Mouse (Mus musculus): Measurements from ENCODE around the gene Ddx31.
A peak's percentile ranks its signal among the peaks of the same experiment; 100 is the strongest.

The Ddx31 gene

GRCm38 (mm10) chr2:28840222-28840951 lies at the start of gene Ddx31, which contains the start of gene Gtf3c4:
Gene Ddx31, plus strand, starts transcription at chr2:28840406.
Gene Gtf3c4, minus strand, starts transcription at chr2:28840360.
- peak; percentile 87 to 94 for DNase-seq (ENCODE audit: low spot score in 2 of 2)

GRCm38 (mm10) chr2:28792931-28793610 lies 47.1 kb upstream of the Ddx31 start:
- no peak for DNase-seq (ENCODE audit: low spot score in 2 of 2)

DNA sequence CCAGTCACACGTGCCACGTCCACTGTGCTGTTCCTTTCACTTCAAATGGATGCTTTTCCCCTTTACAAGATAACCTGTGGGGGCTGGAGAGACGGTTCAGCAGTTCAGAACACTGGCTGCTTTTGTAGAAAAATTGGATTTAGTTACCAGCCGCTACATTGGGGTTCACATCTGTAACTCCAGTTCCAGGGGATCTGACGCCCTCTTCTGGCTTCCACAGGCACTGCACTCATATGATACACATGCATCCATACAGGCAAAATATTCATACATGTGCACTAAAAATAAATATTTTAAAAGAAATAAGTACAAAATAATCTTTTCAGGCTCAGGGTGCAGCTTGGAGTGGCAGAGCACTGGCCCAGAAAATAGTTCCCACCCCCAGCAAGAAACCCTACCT lies 45.6 kb upstream of the Ddx31 start:
- DNase-seq (ENCODE audit: low spot score in 2 of 2) = no peak

DNA sequence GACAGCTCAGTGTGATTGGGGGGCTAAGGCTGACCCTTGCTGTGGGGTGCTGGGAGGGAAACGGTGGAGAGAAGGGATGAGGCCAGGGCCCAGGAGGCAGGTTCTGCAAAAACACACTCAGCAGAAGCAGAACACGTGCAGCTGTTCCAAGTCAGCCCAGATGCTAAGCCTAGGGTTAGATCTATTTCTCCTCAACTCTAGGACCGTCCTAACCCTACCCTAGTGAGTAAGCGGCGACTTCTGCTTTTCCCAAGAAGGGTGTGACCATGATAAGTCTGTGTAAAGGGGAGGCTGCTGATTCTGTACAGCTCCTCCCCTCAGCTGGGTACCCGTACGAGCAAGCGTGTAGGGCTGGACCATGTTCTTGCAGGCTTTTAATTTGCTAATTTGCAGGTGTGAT lies 43.9 kb upstream of the Ddx31 start:
- no peak for DNase-seq (ENCODE audit: low spot score in 2 of 2)

DNA sequence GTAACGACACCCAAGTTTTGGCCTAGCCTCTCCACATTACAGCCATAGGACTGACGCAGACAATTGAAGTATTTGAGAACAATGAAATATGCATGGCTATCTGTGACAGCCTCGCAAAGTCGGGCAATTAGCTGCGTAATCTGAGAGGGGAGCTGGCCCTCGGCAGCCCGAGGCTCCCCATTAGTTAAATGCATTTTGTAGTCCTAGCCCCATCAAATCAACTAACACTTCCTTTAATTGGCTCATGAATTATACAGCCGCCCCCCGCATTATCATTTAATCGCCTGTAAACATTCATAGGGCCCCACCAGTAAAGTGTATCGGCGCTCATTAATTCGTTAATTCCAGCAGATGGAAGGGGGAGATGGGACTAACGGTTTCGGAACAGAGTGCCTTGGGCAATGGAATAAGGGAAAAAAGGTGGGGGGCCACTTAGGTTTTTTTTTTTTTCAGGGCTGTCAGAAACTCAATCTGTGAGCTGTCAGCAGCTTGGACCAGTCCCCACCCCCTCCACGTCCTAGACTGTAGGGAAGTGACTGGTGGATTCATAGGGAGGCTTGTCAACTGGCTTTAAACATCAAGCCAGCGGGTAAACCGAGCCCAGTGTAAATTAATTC lies 42.6 kb upstream of the Ddx31 start:
- DNase-seq (ENCODE audit: low spot score in 2 of 2) = no peak

DNA sequence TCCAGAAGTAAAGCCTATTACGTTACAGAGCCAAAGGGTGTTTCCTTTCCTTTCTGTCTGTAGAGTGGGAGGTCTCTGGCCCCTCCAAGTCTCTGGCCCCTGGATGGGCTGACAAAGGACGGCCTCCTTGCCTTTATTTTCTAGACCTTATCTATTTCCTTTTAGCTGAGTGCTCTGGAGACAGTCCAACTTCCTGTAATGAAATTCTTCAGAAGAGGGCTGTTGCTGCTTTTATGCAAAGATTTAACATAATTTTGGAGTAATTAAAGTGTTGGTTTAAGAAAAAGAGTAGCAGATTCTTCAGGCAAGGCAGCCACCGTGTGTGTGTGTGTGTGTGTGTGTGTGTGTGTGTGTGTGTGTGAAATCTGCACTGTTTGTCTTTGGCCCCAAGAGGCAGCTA lies 41.8 kb upstream of the Ddx31 start:
- DNase-seq (ENCODE audit: low spot score in 2 of 2) = no peak

- no peak for DNase-seq (ENCODE audit: low spot score in 2 of 2)
These were observed 40.6 kb upstream of the Ddx31 start for GRCm38 (mm10) chr2:28799575-28799974.

GRCm38 (mm10) chr2:28803406-28803805 lies 36.8 kb upstream of the Ddx31 start:
- DNase-seq (ENCODE audit: low spot score in 2 of 2) = no peak

DNA sequence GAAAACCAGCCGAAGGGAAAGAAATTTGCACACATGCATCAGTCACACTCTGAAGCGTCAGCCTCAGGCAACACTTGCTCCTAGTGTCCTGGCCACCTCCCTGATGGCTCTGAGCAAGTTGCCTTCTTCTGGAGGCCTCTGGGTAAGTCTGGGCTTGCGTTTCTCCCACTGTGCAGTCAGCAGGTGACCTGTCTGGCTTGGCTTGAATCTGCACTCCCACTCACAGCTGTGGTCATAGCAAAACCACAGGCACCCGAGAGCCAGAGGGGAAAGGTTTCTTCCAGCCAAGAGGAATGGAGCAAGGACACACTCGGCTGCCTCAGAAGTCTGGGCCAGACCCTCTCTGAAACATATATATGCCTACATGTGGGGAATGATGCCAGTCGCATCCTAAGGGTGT lies 31.4 kb upstream of the Ddx31 start:
- DNase-seq (ENCODE audit: low spot score in 2 of 2) = no peak

DNA sequence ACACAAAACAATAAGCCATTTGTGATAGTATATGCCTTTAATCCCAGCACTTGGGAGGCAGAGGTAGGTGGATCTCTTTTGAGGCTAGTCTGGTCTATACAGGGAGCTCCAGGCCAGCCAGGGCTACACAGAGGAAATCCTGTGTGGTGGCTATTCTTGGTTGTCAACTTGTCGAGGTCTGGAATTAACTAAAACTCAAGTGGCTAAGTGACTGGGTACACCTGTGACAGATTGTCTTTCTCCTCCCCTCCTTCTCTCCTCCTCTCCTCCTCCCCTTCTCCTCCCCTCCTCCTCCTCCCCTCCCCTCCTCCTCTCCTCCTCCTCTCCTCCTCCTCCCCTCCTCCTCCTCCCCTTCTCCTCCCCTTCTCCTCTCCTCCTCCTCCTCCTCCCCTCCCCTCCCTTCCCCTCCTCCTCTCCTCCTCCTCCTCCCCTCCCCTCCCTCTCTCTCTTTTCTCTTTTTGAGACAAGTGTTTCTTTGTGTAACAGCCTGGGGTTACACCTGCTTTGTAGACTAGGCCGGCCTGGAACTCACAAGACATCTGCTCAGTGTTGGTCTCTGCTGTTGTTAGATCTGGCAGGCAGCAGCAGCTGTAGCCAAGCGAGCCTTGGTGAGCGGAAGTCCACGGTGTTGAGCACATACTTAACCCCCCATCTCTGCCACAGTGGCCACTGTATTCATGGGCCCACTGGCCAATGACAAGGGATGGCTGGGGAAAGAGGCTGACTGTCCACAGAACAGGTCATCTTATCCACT lies 29.8 kb upstream of the Ddx31 start:
- DNase-seq (ENCODE audit: low spot score in 2 of 2) = no peak

- no peak for DNase-seq (ENCODE audit: low spot score in 2 of 2)
These were observed 21.3 kb upstream of the Ddx31 start for GRCm38 (mm10) chr2:28818866-28819265.

GRCm38 (mm10) chr2:28829265-28829664 lies 10.9 kb upstream of the Ddx31 start:
- DNase-seq (ENCODE audit: low spot score in 2 of 2) = no peak

- DNase-seq (ENCODE audit: low spot score in 2 of 2) = no peak
These were observed 3.8 kb upstream of the Ddx31 start for GRCm38 (mm10) chr2:28836181-28836940.

DNA sequence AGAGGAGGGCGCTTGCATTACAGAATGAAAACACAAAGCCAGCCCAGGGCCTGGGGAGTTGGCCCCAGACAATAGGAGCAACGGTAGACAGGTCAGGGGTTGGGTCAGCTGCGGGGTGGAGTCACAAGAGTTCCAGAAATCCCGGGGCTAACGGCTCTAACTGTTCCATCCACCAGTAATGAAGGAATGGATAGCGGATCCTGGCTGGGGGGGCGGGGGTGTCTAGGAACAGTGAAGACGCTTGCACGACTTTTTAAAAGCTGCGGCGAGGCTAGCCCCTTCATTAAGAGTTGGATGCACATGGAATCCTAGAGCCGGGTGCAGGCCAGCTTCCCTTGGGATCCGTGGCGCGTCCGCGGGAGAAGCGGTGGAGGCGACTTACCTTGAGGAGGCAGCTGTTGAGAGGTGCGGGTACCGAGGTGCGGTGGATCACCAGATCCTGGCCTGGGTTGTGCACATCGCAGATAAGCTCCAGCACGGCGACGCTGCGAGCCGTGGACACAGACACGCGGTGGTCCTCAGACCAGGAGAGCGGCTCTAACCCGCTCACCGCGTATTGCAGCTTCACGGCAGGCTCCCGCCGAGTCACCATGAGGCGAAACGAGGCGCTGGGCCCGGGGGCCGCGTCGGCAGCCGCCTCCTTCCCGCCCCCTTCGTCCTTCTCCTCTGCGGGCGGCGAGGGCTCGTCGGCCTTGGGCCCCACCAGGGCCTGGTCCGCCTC lies 545 bp upstream of the Ddx31 start:
- DNase-seq (ENCODE audit: low spot score in 2 of 2) = no peak

DNA sequence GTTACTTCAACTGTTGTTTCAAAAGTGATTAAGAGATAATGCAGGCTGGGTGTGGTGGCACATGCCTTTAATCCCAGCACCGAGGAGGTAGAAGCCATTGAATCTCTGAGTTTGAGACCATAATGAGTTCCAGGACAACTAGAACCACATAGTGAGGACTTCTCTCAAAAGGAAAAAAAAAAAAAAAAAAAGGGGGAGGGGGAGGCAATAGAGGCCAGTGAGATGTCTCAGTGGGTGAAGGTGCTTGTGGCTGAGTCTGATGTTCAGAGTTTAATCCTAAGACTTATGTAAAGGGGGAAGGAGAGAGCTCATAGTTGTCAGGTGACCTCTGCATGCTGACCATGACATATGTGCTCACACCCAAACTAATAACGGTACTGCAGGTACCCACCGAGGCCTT lies 1.8 kb downstream of the Ddx31 start:
- no peak for DNase-seq (ENCODE audit: low spot score in 2 of 2)

- no peak for DNase-seq (ENCODE audit: low spot score in 2 of 2)
These were observed 8.7 kb downstream of the Ddx31 start for GRCm38 (mm10) chr2:28848879-28849278.

- no peak for DNase-seq (ENCODE audit: low spot score in 2 of 2)
These were observed 12.4 kb downstream of the Ddx31 start for GRCm38 (mm10) chr2:28852594-28852993.

DNA sequence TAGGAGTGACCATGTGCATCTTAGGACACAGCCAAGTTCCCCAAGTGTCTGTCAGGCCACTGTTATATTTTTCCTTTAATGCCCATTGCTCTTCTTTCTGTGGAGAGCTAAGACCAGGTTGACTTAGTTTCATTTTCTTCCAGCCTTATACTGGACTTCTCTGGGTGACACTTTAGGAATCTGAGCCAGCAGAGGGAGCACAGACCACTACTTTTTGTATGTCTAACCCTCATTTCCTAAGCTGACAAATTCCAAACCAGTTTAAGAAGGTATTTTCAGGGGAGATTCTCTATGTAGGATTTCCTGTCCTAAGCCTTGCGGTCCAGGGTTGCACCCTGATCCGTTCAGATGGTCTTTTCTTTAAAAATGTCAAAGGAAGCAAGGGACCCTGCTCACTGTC lies 15.6 kb downstream of the Ddx31 start:
- DNase-seq (ENCODE audit: low spot score in 2 of 2) = no peak

DNA sequence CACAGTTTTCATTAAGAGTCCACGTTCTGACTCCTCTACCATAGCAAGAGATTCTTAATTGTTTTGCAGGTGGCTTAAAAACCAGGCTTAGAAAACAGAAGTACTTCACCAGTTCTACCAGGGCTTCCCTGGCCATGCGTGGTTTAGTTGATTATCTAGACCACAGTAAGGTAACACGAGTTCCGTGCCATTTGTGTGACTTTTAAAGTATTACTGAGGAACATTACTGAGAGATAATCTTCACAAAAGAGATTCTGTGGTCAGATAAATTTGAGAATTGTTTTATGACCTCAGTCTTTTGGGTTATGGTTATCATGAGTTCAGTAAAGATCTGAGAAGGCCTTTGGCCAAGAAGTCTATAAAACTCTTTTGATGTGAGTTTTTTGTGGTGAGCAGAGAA lies 19.1 kb downstream of the Ddx31 start:
- no peak for DNase-seq (ENCODE audit: low spot score in 2 of 2)

- DNase-seq (ENCODE audit: low spot score in 2 of 2) = no peak
These were observed 20.6 kb downstream of the Ddx31 start for GRCm38 (mm10) chr2:28860678-28861423.

Data from frontal cortex, postnatal 10 days (tissue).